Mouse (Mus musculus) forebrain, postnatal 0 days (tissue): ENCODE data around the gene Dusp13. TPM values are rescaled to one million over a fixed set of nuclear protein-coding genes. Genes with fewer than 3 reads are reported as not detected.

Experiments used
- ATAC-seq: fragments of 200-750 bp; cut with Nextera tagmentation; 2 replicates; pipeline ENCODE4 v1.8.0; 2017; ENCODE audit warnings: mild to moderate bottlenecking, moderate library complexity
- DNase-seq: peaks from one replicate; pipeline ENCODE4 v3.0.0-alpha.2; 2015
- H3K27ac ChIP-seq: fragments of 300-500 bp; sonication (generic); 2 replicates; pipeline ENCODE4 v1.5.1; 2014; ENCODE audit warnings: low read depth, mild to moderate bottlenecking, antibody characterized with exemption, low read length, moderate library complexity, mixed read lengths
- H3K27me3 ChIP-seq: fragments of 300-500 bp; sonication (generic); 2 replicates; pipeline ENCODE4 v1.6.1; 2014; ENCODE audit warnings: mild to moderate bottlenecking, low read length, mixed read lengths; ENCODE audit not compliant: insufficient read depth
- H3K36me3 ChIP-seq: fragments of 300-500 bp; sonication (generic); 2 replicates; pipeline ENCODE4 v1.6.1; 2014; ENCODE audit warnings: mild to moderate bottlenecking, moderate library complexity; ENCODE audit not compliant: insufficient read depth
- H3K4me1 ChIP-seq: fragments of 300-500 bp; sonication (generic); 2 replicates; pipeline ENCODE4 v1.6.1; 2014; ENCODE audit warnings: antibody characterized with exemption; ENCODE audit not compliant: insufficient read depth
- H3K4me2 ChIP-seq: fragments of 300-500 bp; sonication (generic); 2 replicates; pipeline ENCODE4 v1.6.1; 2014; ENCODE audit warnings: low read depth, mild to moderate bottlenecking, moderate library complexity
- H3K4me3 ChIP-seq: fragments of 300-500 bp; sonication (generic); 2 replicates; pipeline ENCODE4 v1.5.1; 2014; ENCODE audit warnings: low read depth, low read length, mixed read lengths
- H3K9ac ChIP-seq: fragments of 300-500 bp; sonication (generic); 2 replicates; pipeline ENCODE4 v1.6.1; 2014; ENCODE audit warnings: mild to moderate bottlenecking
- H3K9me3 ChIP-seq: fragments of 300-500 bp; sonication (generic); 2 replicates; pipeline ENCODE4 v1.6.1; 2016; ENCODE audit warnings: low read length
- CTCF ChIP-seq: sonication (generic); IDR thresholded peaks from 2 replicates; pipeline ENCODE4 v1.5.1; 2016; ENCODE audit warnings: antibody characterized with exemption, control low read depth, low read depth
- WGBS: fragments of 180-500 bp; shearing (Covaris S2); extraction: QIAGEN DNeasy Blood & Tissue Kit; methylation state at CpG from one replicate; pipeline ENCODE4 v1.1.7; 2014; 5-methylcytosine and 5-hydroxymethylcytosine counted together
- polyA plus RNA-seq: library from polyadenylated mRNA; unstranded; fragments of >200 nt; fragmentation: Nextera tagmentation; extraction: Ambion mirVana; gene quantifications from 2 replicates; pipeline ENCODE4 v1.2.1, GENCODE M21; 2015
- total RNA-seq: library from RNA; depleted of rRNA; stranded (reverse); fragments of >200 nt; gene quantifications from 2 replicates; pipeline ENCODE4 v1.2.3, GENCODE M21; 2014; rRNA removed

Dusp13 gene
- total and polyA plus RNA-seq, 2 experiments from 2014 or later: 0.23 to 0.57 TPM

DNA sequence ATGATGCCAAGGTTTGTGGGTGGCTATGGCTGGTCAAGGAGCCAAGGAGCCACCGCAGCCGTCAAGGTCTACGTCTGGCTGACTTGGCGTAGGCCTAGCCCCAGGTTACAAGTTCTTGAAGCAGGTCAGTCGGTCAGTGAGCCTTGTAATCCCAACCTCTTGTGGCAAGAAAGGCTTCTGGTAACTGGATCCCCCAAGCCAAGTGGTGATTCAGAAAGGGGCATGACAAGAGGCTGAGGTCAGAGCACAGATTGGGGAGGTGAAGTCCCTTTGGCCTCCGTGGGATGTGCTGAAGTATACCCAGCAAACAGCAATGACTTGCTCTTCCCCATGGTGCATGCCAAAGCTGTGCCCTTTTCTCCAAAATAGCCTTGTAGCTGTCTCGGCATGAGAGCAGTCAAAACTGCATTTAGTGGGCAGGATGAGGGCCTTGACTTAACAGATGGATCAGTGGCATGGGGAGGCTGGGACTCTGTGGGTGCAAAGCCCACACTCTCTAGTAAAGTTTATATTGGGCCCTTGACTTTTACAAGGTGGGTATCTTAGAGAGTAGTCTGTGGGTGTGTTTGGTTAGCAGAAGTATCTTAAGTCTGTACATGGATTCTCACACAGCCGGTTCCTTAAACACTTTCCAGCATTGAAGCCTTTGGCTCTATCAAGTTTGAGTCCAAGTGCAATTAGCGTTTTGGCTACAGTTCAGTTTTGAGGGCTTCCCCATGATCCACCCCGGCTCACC lies 65.4 kb downstream of the Dusp13 start:
- Histone ChIP-seq H3K4me1 (peaks cover 3% of the 10 kb centered on the region; the same call in 1 of the 2 replicates), H3K27me3 (no peaks in the 10 kb centered on the region), H3K4me2 (no peak overlapping the region), H3K4me3 (no peak overlapping the region), H3K9me3 (no peaks in the 10 kb centered on the region), H3K9ac (no peak overlapping the region), H3K36me3 (no peaks in the 10 kb centered on the region), H3K27ac (no peak overlapping the region)
- ATAC-seq (no peak), DNase-seq (no peak)
- TF ChIP-seq CTCF: no peak
- 80% methylated on average over 10 of the region's 10 CpGs for WGBS

DNA sequence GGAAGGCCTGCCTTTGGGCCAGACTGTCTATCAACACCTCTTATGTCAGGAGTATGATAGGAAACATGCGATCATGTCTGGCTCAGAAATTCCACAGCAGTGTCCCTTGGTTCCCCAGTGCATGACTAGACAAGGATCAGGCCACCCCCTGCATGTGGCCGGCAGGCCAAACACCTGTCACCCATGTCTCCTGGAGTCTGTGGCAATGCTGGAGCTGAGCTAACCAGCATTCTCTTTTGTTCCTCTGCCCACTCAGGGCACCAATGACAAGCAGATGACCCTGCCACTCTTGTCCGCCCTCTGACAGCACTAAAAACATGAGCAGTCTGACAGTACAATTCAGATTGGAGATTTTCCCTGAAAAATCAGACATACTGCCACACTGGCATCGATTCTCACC lies 67.1 kb downstream of the Dusp13 start:
- no peak for TF ChIP-seq CTCF

More for the DNA sequence above, 67.1 kb downstream of the Dusp13 start:
- DNase-seq: no peak
- Histone ChIP-seq H3K4me3 (no peak overlapping the region), H3K27me3 (no peaks in the 10 kb centered on the region), H3K4me1 (peaks cover 3% of the 10 kb centered on the region; the same call in 1 of the 2 replicates), H3K36me3 (no peaks in the 10 kb centered on the region), H3K4me2 (no peak overlapping the region), H3K9ac (no peak overlapping the region), H3K9me3 (no peaks in the 10 kb centered on the region), H3K27ac (no peak overlapping the region)
- peak; percentile 47; the same call in 1 of the 2 replicates for ATAC-seq
- 81% methylated on average over 4 of the region's 4 CpGs for WGBS

Other genes starting within 250 kb of the Dusp13 start
- 0.24 TPM in 1 of 2 replicates, not detected in the other for gene Dupd1, start 36.6 kb downstream of the Dusp13 start, total RNA-seq
- 0.33 and 0.35 TPM in 2 replicates for gene Dupd1, start 36.6 kb downstream of the Dusp13 start, polyA plus RNA-seq
- 62.4 and 67.6 TPM in 2 replicates for gene Samd8, start 650 bp downstream of the Dusp13 start, total RNA-seq
- 18.2 and 28.4 TPM in 2 replicates for gene Samd8, start 650 bp downstream of the Dusp13 start, polyA plus RNA-seq
- 201 and 204 TPM in 2 replicates for gene Vdac2, start 74.1 kb upstream of the Dusp13 start, total RNA-seq
- 264 and 294 TPM in 2 replicates for gene Vdac2, start 74.1 kb upstream of the Dusp13 start, polyA plus RNA-seq
- 23.4 and 32.4 TPM in 2 replicates for gene Comtd1, start 97.8 kb upstream of the Dusp13 start, total RNA-seq
- gene Comtd1, start 97.8 kb upstream of the Dusp13 start, polyA plus RNA-seq: 48.8 and 50.6 TPM in 2 replicates
- gene Zfp503, start 238.4 kb upstream of the Dusp13 start, total RNA-seq: 7.7 and 8.7 TPM in 2 replicates
- gene Zfp503, start 238.4 kb upstream of the Dusp13 start, polyA plus RNA-seq: 3.9 and 5.0 TPM in 2 replicates